Mouse (Mus musculus): ENCODE measurements at regions not wholly inside any gene's neighbourhood (a gene's known extent, or its start where the extent isn't known, plus 50 kb on each side); places are given as distances from the start of the nearest gene placed in this dataset.

- no peak for DNase-seq (ENCODE audit: low spot score in 2 of 2)
These were observed 270.5 kb upstream of the Gm765 start for GRCm38 (mm10) chr6:98613030-98613429.

GRCm38 (mm10) chr6:98609133-98609532 is 266.6 kb upstream of the Gm765 start:
- peak in 1 of 2 experiments; percentile 5 for DNase-seq (ENCODE audit: low spot score in 2 of 2)

- no peak for DNase-seq (ENCODE audit: low spot score in 2 of 2)
These were observed 264.1 kb upstream of the Gm765 start for GRCm38 (mm10) chr6:98606680-98607079.

GRCm38 (mm10) chr6:98597612-98598011 is 255.1 kb upstream of the Gm765 start:
- no peak for DNase-seq (ENCODE audit: low spot score in 2 of 2)

GRCm38 (mm10) chr6:98590989-98591388 is 248.4 kb upstream of the Gm765 start:
- DNase-seq (ENCODE audit: low spot score in 2 of 2), result no peak

GRCm38 (mm10) chr6:98588979-98589378 is 246.4 kb upstream of the Gm765 start:
- no peak for DNase-seq (ENCODE audit: low spot score in 2 of 2)

- DNase-seq (ENCODE audit: low spot score in 2 of 2), result no peak
These were observed 242.0 kb upstream of the Gm765 start for GRCm38 (mm10) chr6:98584541-98584940.

- no peak for DNase-seq (ENCODE audit: low spot score in 2 of 2)
These were observed 240.3 kb upstream of the Gm765 start for GRCm38 (mm10) chr6:98582826-98583225.

- DNase-seq (ENCODE audit: low spot score in 2 of 2), result peak; percentile 2 to 21
These were observed 232.7 kb upstream of the Gm765 start for GRCm38 (mm10) chr6:98575227-98575626.

- no peak for DNase-seq (ENCODE audit: low spot score in 2 of 2)
These were observed 213.1 kb upstream of the Gm765 start for GRCm38 (mm10) chr6:98555702-98556101.

GRCm38 (mm10) chr6:98553922-98554321 is 211.4 kb upstream of the Gm765 start:
- DNase-seq (ENCODE audit: low spot score in 2 of 2), result no peak

GRCm38 (mm10) chr6:98551781-98552180 is 209.2 kb upstream of the Gm765 start:
- DNase-seq (ENCODE audit: low spot score in 2 of 2), result no peak

- DNase-seq (ENCODE audit: low spot score in 2 of 2), result no peak
These were observed 184.4 kb upstream of the Gm765 start for GRCm38 (mm10) chr6:98526882-98527440.

- DNase-seq (ENCODE audit: low spot score in 2 of 2), result peak; percentile 9 to 24
These were observed 182.7 kb upstream of the Gm765 start for GRCm38 (mm10) chr6:98525286-98525685.

GRCm38 (mm10) chr6:98524659-98525058 is 182.1 kb upstream of the Gm765 start:
- no peak for DNase-seq (ENCODE audit: low spot score in 2 of 2)

GRCm38 (mm10) chr6:98521526-98521925 is 179.0 kb upstream of the Gm765 start:
- DNase-seq (ENCODE audit: low spot score in 2 of 2), result no peak

GRCm38 (mm10) chr6:98514826-98515225 is 172.3 kb upstream of the Gm765 start:
- no peak for DNase-seq (ENCODE audit: low spot score in 2 of 2)

GRCm38 (mm10) chr6:98514376-98514775 is 171.8 kb upstream of the Gm765 start:
- no peak for DNase-seq (ENCODE audit: low spot score in 2 of 2)

GRCm38 (mm10) chr6:98513217-98513616 is 170.7 kb upstream of the Gm765 start:
- no peak for DNase-seq (ENCODE audit: low spot score in 2 of 2)

- DNase-seq (ENCODE audit: low spot score in 2 of 2), result no peak
These were observed 160.2 kb upstream of the Gm765 start for GRCm38 (mm10) chr6:98502726-98503125.

- no peak for DNase-seq (ENCODE audit: low spot score in 2 of 2)
These were observed 157.2 kb upstream of the Gm765 start for GRCm38 (mm10) chr6:98499721-98500120.

GRCm38 (mm10) chr6:98486626-98487025 is 144.1 kb upstream of the Gm765 start:
- no peak for DNase-seq (ENCODE audit: low spot score in 2 of 2)

GRCm38 (mm10) chr6:98483319-98484123 is 141.0 kb upstream of the Gm765 start:
- no peak for DNase-seq (ENCODE audit: low spot score in 2 of 2)

Measured in spleen, postnatal 36 days (tissue).